ENCODE assay signal across 30 mouse cellular contexts in the genomic region with DNA sequence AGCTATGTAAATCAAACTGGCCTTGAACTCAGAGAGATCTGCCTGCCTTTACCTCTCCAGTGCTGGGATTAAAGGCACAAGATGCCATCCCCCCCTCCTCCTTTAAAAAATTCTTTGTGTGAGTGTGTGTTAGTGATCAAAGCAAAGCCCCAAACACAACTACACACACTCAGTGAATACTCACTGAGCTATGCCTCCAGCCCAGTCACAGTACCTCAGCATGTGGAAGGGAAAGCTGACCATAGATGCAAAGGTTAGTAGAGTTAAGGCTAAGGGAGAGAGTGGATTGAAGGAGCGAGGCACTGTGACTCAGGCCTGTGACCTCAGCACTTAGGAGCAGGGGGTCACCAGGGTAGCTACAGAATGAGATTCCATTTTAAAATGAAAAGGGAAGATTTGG. TPM values are rescaled to one million over a fixed set of nuclear protein-coding genes. Genes with fewer than 3 reads are reported as not detected.
DNase-seq lines count a peak whose midpoint lies in the region; ATAC-seq lines count a peak whose summit lies in the region.
"Had no signal": no experiment of that assay in that cellular context is flagged by ENCODE, and none has a peak within 500 bp of the region (broad histone marks: within the 10 kb centered on the region; RNA-seq: fewer than 3 reads in every experiment).

No protein-coding gene starts in this region.

- no peaks in the 10 kb centered on the region for H3K9me3 ChIP-seq in neural tube, embryonic 12.5 days
- no peaks in the 10 kb centered on the region for H3K9me3 ChIP-seq in liver, embryonic 12.5 days (replicated peaks)
- H3K9me3 ChIP-seq: embryonic facial prominence, embryonic 12.5 days; G1E; hindbrain, embryonic 12.5 days; neural tube, embryonic 15.5 days had no signal

- DNase-seq in heart, adult 11 months: peak; percentile 86
- no peak for DNase-seq in heart, adult 8-10 months (ENCODE audit: low spot score)
- DNase-seq in neural tube, embryonic 10.5 days (ENCODE audit: extremely low spot score, low spot score): no peak
- DNase-seq in lung, adult 18-20 months: no peak
- no peak for DNase-seq in thymus, postnatal 4 days
- DNase-seq: B cell, adult 2 months; cerebellum, adult 11 months; gastrocnemius, postnatal 14 days; layer of hippocampus, adult 9-11 months; thymus, adult 18-20 months had no signal

- ATAC-seq in neural tube, embryonic 12.5 days (ENCODE audit: low FRiP score, low read depth): no peak
- ATAC-seq in liver, embryonic 12.5 days: no peak
- ATAC-seq: activated CD4-positive, CD25-positive, alpha-beta regulatory T cell, adult 4 months; forebrain, embryonic 14.5 days; intestine, postnatal 0 days; lung, postnatal 0 days; midbrain, embryonic 16.5 days had no signal

- WGBS in neural tube, embryonic 12.5 days: 93% methylated on average over 1 of the region's 1 CpGs
- WGBS in liver, embryonic 12.5 days (ENCODE audit: insufficient replicate concordance): 88% methylated on average over 1 of the region's 1 CpGs

- peaks cover 11% of the 10 kb centered on the region for H3K27me3 ChIP-seq in neural tube, embryonic 12.5 days (replicated peaks)
- no peaks in the 10 kb centered on the region for H3K27me3 ChIP-seq in liver, embryonic 12.5 days (replicated peaks)
- H3K27me3 ChIP-seq: CH12.LX; neural tube, embryonic 15.5 days had no signal

- no peak overlapping the region for H3K4me3 ChIP-seq in neural tube, embryonic 12.5 days
- peak overlapping the region; percentile 81; the same call in 1 of the 2 replicates for H3K4me3 ChIP-seq in liver, embryonic 12.5 days
- H3K4me3 ChIP-seq: embryonic facial prominence, embryonic 12.5 days; hindbrain, embryonic 12.5 days; left cerebral cortex, adult 2 months; myocyte; neural tube, embryonic 15.5 days had no signal

- H3K9ac ChIP-seq in neural tube, embryonic 12.5 days: peak overlapping the region; percentile 38; the same call in 1 of the 2 replicates
- H3K9ac ChIP-seq in liver, embryonic 12.5 days: peak overlapping the region; percentile 94
- H3K9ac ChIP-seq: embryonic facial prominence, embryonic 12.5 days; hindbrain, embryonic 12.5 days; neural tube, embryonic 15.5 days had no signal

- peaks cover 47% of the 10 kb centered on the region for H3K4me1 ChIP-seq in neural tube, embryonic 12.5 days
- H3K4me1 ChIP-seq in liver, embryonic 12.5 days: peaks cover 86% of the 10 kb centered on the region

- no peak overlapping the region for H3K4me2 ChIP-seq in neural tube, embryonic 12.5 days (replicated peaks)
- H3K4me2 ChIP-seq in liver, embryonic 12.5 days: peak overlapping the region; percentile 94
- H3K4me2 ChIP-seq: embryonic facial prominence, embryonic 12.5 days; hindbrain, embryonic 12.5 days; neural tube, embryonic 15.5 days had no signal

- peaks cover 36% of the 10 kb centered on the region for H3K36me3 ChIP-seq in neural tube, embryonic 12.5 days
- peaks cover 55% of the 10 kb centered on the region for H3K36me3 ChIP-seq in liver, embryonic 12.5 days

- no peak overlapping the region for H3K27ac ChIP-seq in neural tube, embryonic 12.5 days
- H3K27ac ChIP-seq in liver, embryonic 12.5 days: peak overlapping the region; percentile 97
- H3K27ac ChIP-seq: embryonic facial prominence, embryonic 12.5 days; hindbrain, embryonic 12.5 days; left cerebral cortex, adult 2 months; macrophage; neural tube, embryonic 15.5 days had no signal

RNA-seq across cellular contexts. Expression of gene Rnaseh2a, which starts 3.5 kb away (rescaled TPM):
- total RNA-seq in heart, adult 8-10 months (2022): 10 to 100 TPM; 41.9 to 61.3 (median 55.0) TPM
- polyA plus RNA-seq in neural tube, embryonic 12.5 days (2016; fragmentation: Nextera tagmentation; extraction: Ambion mirVana): 78.4 and 85.2 TPM in 2 replicates
- polyA plus RNA-seq in liver, embryonic 12.5 days (2016; fragmentation: Nextera tagmentation; extraction: Ambion mirVana): 149 and 150 TPM in 2 replicates

RNA-seq across cellular contexts. Expression of gene Prdx2, which starts 3.7 kb away (rescaled TPM):
- total RNA-seq in heart, adult 8-10 months (2022): 100 to 1,000 TPM; 644 to 711 (median 676) TPM
- polyA plus RNA-seq in neural tube, embryonic 12.5 days (2016; fragmentation: Nextera tagmentation; extraction: Ambion mirVana): 1,247 and 1,331 TPM in 2 replicates
- polyA plus RNA-seq in liver, embryonic 12.5 days (2016; fragmentation: Nextera tagmentation; extraction: Ambion mirVana): 1,859 and 1,895 TPM in 2 replicates

RNA-seq across cellular contexts. Expression of gene Gm49661, which starts 3.8 kb away (rescaled TPM):
- total RNA-seq in heart, adult 8-10 months (2022): 1 to 10 TPM in 2 of 4 experiments, not detected in 2; 2.4 to 5.9 TPM
- polyA plus RNA-seq in neural tube, embryonic 12.5 days (2016; fragmentation: Nextera tagmentation; extraction: Ambion mirVana): not detected in 2 replicates
- polyA plus RNA-seq in liver, embryonic 12.5 days (2016; fragmentation: Nextera tagmentation; extraction: Ambion mirVana): 1.1 TPM in 1 of 2 replicates, not detected in the other
- total RNA-seq: G1E; gastrocnemius, postnatal 14 days; left cerebral cortex, adult 2 months had no signal
- polyA plus RNA-seq: activated CD4-positive, CD25-positive, alpha-beta regulatory T cell, adult 4 months; brain, embryonic 14.5 days; embryonic facial prominence, embryonic 12.5 days; forebrain, embryonic 14.5 days; G1E; hindbrain, embryonic 12.5 days; kidney, embryonic 16.5 days; limb, embryonic 14.5 days; macrophage; midbrain, embryonic 16.5 days; myocyte; neural tube, embryonic 15.5 days; small intestine, adult 2 months; stomach, embryonic 16.5 days had no signal

RNA-seq across cellular contexts. Expression of gene Junb, which starts 5.4 kb away (rescaled TPM):
- total RNA-seq in heart, adult 8-10 months (2022): 10 to 100 TPM; 17.8 to 32.3 (median 23.9) TPM
- polyA plus RNA-seq in neural tube, embryonic 12.5 days (2016; fragmentation: Nextera tagmentation; extraction: Ambion mirVana): 9.9 TPM in 2 replicates
- polyA plus RNA-seq in liver, embryonic 12.5 days (2016; fragmentation: Nextera tagmentation; extraction: Ambion mirVana): 18.0 and 18.3 TPM in 2 replicates

RNA-seq across cellular contexts. Expression of gene Hook2, which starts 17.3 kb away (rescaled TPM):
- total RNA-seq in heart, adult 8-10 months (2022): 1 to 10 TPM; 1.9 to 3.5 (median 2.7) TPM
- polyA plus RNA-seq in neural tube, embryonic 12.5 days (2016; fragmentation: Nextera tagmentation; extraction: Ambion mirVana): 17.6 and 18.2 TPM in 2 replicates
- 10.8 and 10.9 TPM in 2 replicates for polyA plus RNA-seq in liver, embryonic 12.5 days (2016; fragmentation: Nextera tagmentation; extraction: Ambion mirVana)
